Mouse (Mus musculus): ENCODE results near the gene Snrnp70.

DNA sequence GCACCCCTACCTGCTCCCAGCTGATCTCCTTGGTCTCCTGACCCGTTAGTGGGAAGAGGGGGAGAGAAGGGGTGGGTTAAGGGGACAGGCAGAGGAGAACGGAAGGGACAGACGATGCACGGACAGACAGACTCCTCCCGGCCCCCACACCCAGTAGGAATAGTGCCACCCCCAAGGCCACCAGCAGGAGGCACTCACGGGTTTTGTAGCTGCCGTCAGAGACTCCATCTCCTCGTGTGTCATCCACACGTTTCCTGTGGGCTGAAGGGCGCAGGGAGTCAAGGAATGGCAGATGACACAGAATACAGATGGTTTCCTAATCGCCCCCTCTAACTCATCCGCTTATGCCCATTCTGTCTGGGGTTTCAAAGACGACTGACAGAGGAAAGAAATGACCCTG lies 52.0 kb downstream of the Snrnp70 start:
- TF ChIP-seq CTCF (IDR thresholded peaks at IDR 0.05; ENCODE audit: borderline replicate concordance, insufficient read depth, low read length) (no peak), POLR2A (IDR thresholded peaks at IDR 0.05; ENCODE audit: low read depth, low read length) (no peak)

Measured in embryonic fibroblast, embryonic 13.5 days (primary cell).